Comparison of ENCODE assay signal across 18 mouse cellular contexts in genomic region chr10:57121514-57121913, GRCm38 (mm10).
"Had no signal": no experiment of that assay in that cellular context is flagged by ENCODE, and none has a peak within 500 bp of the region (broad histone marks: within the 10 kb centered on the region; RNA-seq: fewer than 3 reads in every experiment).

No protein-coding gene starts in this region.

- H3K4me1 ChIP-seq: midbrain, embryonic 10.5 days; midbrain, embryonic 13.5 days; neural tube, embryonic 13.5 days; neural tube, embryonic 15.5 days had no signal

- H3K9me3 ChIP-seq: midbrain, embryonic 10.5 days; midbrain, embryonic 13.5 days; neural tube, embryonic 13.5 days; neural tube, embryonic 15.5 days had no signal

- H3K36me3 ChIP-seq: midbrain, embryonic 10.5 days; midbrain, embryonic 13.5 days; neural tube, embryonic 13.5 days; neural tube, embryonic 15.5 days had no signal

- ATAC-seq: midbrain, embryonic 13.5 days; midbrain, embryonic 16.5 days had no signal

- H3K4me2 ChIP-seq: lung, embryonic 14.5 days; midbrain, embryonic 13.5 days; neural tube, embryonic 13.5 days; neural tube, embryonic 15.5 days had no signal

- H3K9ac ChIP-seq: lung, embryonic 14.5 days; midbrain, embryonic 13.5 days; neural tube, embryonic 13.5 days; neural tube, embryonic 15.5 days had no signal

- H3K4me3 ChIP-seq: midbrain, embryonic 10.5 days; midbrain, embryonic 13.5 days; myocyte; neural tube, embryonic 13.5 days; neural tube, embryonic 15.5 days had no signal

- DNase-seq: lung, adult 18-20 months; lung, embryonic 14.5 days; lung, postnatal 10 days; lung, postnatal 4 days; retina, postnatal 1 day; right cerebral cortex, adult 18-20 months; right cerebral cortex, postnatal 25 days; right cerebral cortex, postnatal 4 days; spleen, adult 18-20 months; thymus, adult 18-20 months; thymus, postnatal 25 days; thymus, postnatal 4 days had no signal

- H3K27ac ChIP-seq: midbrain, embryonic 10.5 days; midbrain, embryonic 13.5 days; neural tube, embryonic 13.5 days; neural tube, embryonic 15.5 days had no signal

- H3K27me3 ChIP-seq: midbrain, embryonic 13.5 days; neural tube, embryonic 13.5 days; neural tube, embryonic 15.5 days had no signal
